Mouse (Mus musculus) liver, postnatal 0 days (tissue): ENCODE measurements around the gene Pcbp3.

ENCODE experiments used
- CTCF ChIP-seq: sonication (generic); IDR thresholded peaks from 2 replicates; pipeline ENCODE4 v1.5.1; 2016; ENCODE audit warnings: antibody characterized with exemption, low read depth
- EP300 ChIP-seq: IDR thresholded peaks from 2 replicates; pipeline ENCODE4 v1.6.1; 2016; ENCODE audit warnings: antibody characterized with exemption, low read depth, mild to moderate bottlenecking

DNA sequence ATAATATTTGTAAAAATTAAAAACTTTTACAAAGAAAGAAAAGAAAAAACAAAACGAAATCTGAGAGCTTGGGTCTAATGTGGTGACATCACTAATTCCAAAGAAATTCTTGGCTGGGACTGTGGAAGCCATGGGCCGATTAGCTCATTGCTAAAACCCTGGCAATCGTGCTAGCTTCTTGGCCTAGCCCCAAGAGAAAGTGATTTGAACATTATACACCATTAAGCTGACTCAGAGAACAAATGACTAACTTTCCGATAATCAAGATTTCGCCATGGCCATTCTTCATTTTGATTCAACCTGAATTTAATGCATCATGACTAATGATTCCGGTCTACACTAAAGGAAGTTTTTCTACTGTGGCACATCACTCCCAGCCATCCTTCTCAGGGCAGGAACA lies 30.6 kb downstream of the Pcbp3 start:
- no peak for TF ChIP-seq CTCF
- no peak for TF ChIP-seq EP300
